Mouse (Mus musculus) spleen, postnatal 10 days (tissue): ENCODE results near the gene Cfap97.
"Not testable (repeated sequence)": the region's sequence is repeated elsewhere in the genome, so short reads cannot be mapped to it uniquely, and the experiment has no call there.

ENCODE experiments used
- DNase-seq, 2 experiments: peaks; one replicate each; pipeline ENCODE4 v3.0.0; 2021 to 2022; ENCODE audit warnings: low spot score in 2 of 2

Gene Cfap97

GRCm38 (mm10) chr8:46151202-46152062 is at the start of gene Cfap97:
Gene Cfap97 (plus strand): TSS chr8:46151771.
- peak; percentile 63 to 64 for DNase-seq

- no peak for DNase-seq
These were observed 48.1 kb upstream of the Cfap97 start for GRCm38 (mm10) chr8:46103434-46103833.

GRCm38 (mm10) chr8:46107690-46108089 is 43.9 kb upstream of the Cfap97 start:
- no peak for DNase-seq

- DNase-seq = not testable (repeated sequence)
These were observed 38.0 kb upstream of the Cfap97 start for GRCm38 (mm10) chr8:46113421-46114170.

GRCm38 (mm10) chr8:46117172-46117571 is 34.4 kb upstream of the Cfap97 start:
- DNase-seq = no peak

- no peak for DNase-seq
These were observed 32.4 kb upstream of the Cfap97 start for GRCm38 (mm10) chr8:46119176-46119575.

GRCm38 (mm10) chr8:46122498-46122897 is 29.1 kb upstream of the Cfap97 start:
- no peak for DNase-seq

GRCm38 (mm10) chr8:46130426-46130825 is 21.1 kb upstream of the Cfap97 start:
- DNase-seq = no peak

GRCm38 (mm10) chr8:46135546-46135945 is 16.0 kb upstream of the Cfap97 start:
- not testable (repeated sequence) for DNase-seq

- no peak for DNase-seq
These were observed 14.2 kb upstream of the Cfap97 start for GRCm38 (mm10) chr8:46137336-46137735.

- no peak for DNase-seq
These were observed 13.6 kb upstream of the Cfap97 start for GRCm38 (mm10) chr8:46137843-46138596.

- DNase-seq = no peak
These were observed 11.0 kb upstream of the Cfap97 start for GRCm38 (mm10) chr8:46140376-46141120.

- DNase-seq = no peak
These were observed 9.9 kb upstream of the Cfap97 start for GRCm38 (mm10) chr8:46141688-46142087.

GRCm38 (mm10) chr8:46142498-46143081 is 9.0 kb upstream of the Cfap97 start:
- DNase-seq = no peak

GRCm38 (mm10) chr8:46143470-46143869 is 8.1 kb upstream of the Cfap97 start:
- DNase-seq = no peak

- no peak for DNase-seq
These were observed 7.6 kb upstream of the Cfap97 start for GRCm38 (mm10) chr8:46143924-46144323.

- no peak for DNase-seq
These were observed 5.4 kb upstream of the Cfap97 start for GRCm38 (mm10) chr8:46146173-46146572.

GRCm38 (mm10) chr8:46149306-46149705 is 2.3 kb upstream of the Cfap97 start:
- no peak for DNase-seq

GRCm38 (mm10) chr8:46149782-46150181 is 1.8 kb upstream of the Cfap97 start:
- peak in 1 of 2 experiments; percentile 26 for DNase-seq

GRCm38 (mm10) chr8:46152064-46153031 is 777 bp downstream of the Cfap97 start, which contains the start of gene Snx25:
Gene Snx25 (minus strand): TSS chr8:46152159.
- DNase-seq = peak; percentile 80 to 91
